Mouse (Mus musculus) spleen, adult 2 months (tissue): ENCODE measurements around the gene Tctn3. TPM values are rescaled to one million over a fixed set of nuclear protein-coding genes. Genes with fewer than 3 reads are reported as not detected.
"Not testable (repeated sequence)": the region's sequence is repeated elsewhere in the genome, so short reads cannot be mapped to it uniquely, and the experiment has no call there.

Experiments
- DNase-seq, 2 experiments: peaks; one replicate each; pipeline versions ENCODE4 v3.0.0 to v3.0.0-alpha.2; 2012 to 2021; ENCODE audit warnings: low spot score in 2 of 2, low read depth in 1 of 2
- H3K27ac ChIP-seq: fragments of 200-500 bp; 2 replicates; pipeline ENCODE4 v1.5.1; 2012; ENCODE audit warnings: low read length, inconsistent platforms; ENCODE audit not compliant: insufficient read depth
- H3K27me3 ChIP-seq: fragments of 200-500 bp; 2 replicates; pipeline ENCODE4 v1.6.1; 2012; ENCODE audit warnings: mild to moderate bottlenecking, moderate library complexity, low read length, inconsistent platforms; ENCODE audit not compliant: control insufficient read depth, insufficient read depth
- H3K36me3 ChIP-seq: fragments of 200-500 bp; 2 replicates; pipeline ENCODE4 v1.6.1; 2012; ENCODE audit warnings: mild to moderate bottlenecking, low read length, inconsistent platforms; ENCODE audit not compliant: control insufficient read depth, insufficient read depth
- H3K4me1 ChIP-seq: fragments of 200-500 bp; 2 replicates; pipeline ENCODE4 v1.6.1; 2011; ENCODE audit warnings: inconsistent platforms; ENCODE audit not compliant: control insufficient read depth, insufficient read depth, insufficient read length
- H3K4me3 ChIP-seq: fragments of 200-500 bp; 2 replicates; pipeline ENCODE4 v1.5.1; 2011; ENCODE audit warnings: mild to moderate bottlenecking, inconsistent platforms; ENCODE audit not compliant: insufficient read depth, insufficient read length; ENCODE audit errors: extremely low read depth
- CTCF ChIP-seq: fragments of 200-500 bp; IDR thresholded peaks from 2 replicates; pipeline ENCODE4 v1.5.1; 2011; ENCODE audit warnings: mild to moderate bottlenecking, inconsistent platforms; ENCODE audit not compliant: insufficient read depth, insufficient read length, insufficient replicate concordance; ENCODE audit errors: extremely low read depth
- POLR2A ChIP-seq: fragments of 200-500 bp; IDR thresholded peaks from 2 replicates; pipeline ENCODE4 v1.6.1; 2011; ENCODE audit warnings: low read depth, low read length, inconsistent platforms
- WGBS: fragments of 180-500 bp; shearing (Covaris S2); methylation state at CpG from one replicate; pipeline ENCODE4 v1.1.7; 2018; 5-methylcytosine and 5-hydroxymethylcytosine counted together
- polyA plus RNA-seq: library from polyadenylated mRNA; depleted of rRNA; stranded (reverse); fragments of >200 nt; gene quantifications from 2 replicates; pipeline ENCODE4 v1.2.3, GENCODE M21; 2012

The Tctn3 gene
- polyA plus RNA-seq, 1 experiment, result 4.4 TPM

DNA sequence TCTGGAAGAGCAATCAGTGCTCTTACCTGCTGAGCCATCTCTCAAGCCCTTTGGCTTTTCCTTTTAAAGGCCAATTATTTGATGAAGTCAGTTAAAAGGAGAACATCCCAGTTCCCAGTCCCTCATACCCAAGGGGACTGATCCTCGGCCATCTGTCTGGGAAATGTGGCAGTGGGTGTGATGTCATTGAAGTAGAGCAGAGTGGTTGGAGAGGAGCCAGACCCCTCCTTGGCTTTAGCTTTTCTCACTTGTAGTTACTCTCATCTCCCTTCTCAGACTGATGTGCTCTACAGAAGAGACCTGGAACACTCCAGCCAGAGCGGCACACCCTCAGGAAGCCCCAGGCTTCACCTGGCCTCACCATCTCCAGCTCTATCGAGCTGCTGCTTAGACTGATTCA is 44.4 kb downstream of the Tctn3 start:
- WGBS, result 90% methylated on average over 3 of the region's 3 CpGs
- DNase-seq, result no peak
- no peaks in the 10 kb centered on the region for H3K4me1 ChIP-seq
- peaks cover 38% of the 10 kb centered on the region for H3K36me3 ChIP-seq
- TF ChIP-seq CTCF (no peak), POLR2A (no peak)
- H3K27me3 ChIP-seq, result no peaks in the 10 kb centered on the region
- H3K27ac ChIP-seq, result no peak overlapping the region
- H3K4me3 ChIP-seq, result no peak overlapping the region

- TF ChIP-seq CTCF, result no peak
- TF ChIP-seq POLR2A, result no peak
- no peak for DNase-seq
- H3K4me3 ChIP-seq, result no peak overlapping the region
- WGBS, result 95% methylated on average over 10 of the region's 10 CpGs
- no peaks in the 10 kb centered on the region for H3K27me3 ChIP-seq
- H3K36me3 ChIP-seq, result peaks cover 32% of the 10 kb centered on the region
- no peak overlapping the region for H3K27ac ChIP-seq
- no peaks in the 10 kb centered on the region for H3K4me1 ChIP-seq
These were observed 48.0 kb downstream of the Tctn3 start for GRCm38 (mm10) chr19:40563880-40564645.

DNA sequence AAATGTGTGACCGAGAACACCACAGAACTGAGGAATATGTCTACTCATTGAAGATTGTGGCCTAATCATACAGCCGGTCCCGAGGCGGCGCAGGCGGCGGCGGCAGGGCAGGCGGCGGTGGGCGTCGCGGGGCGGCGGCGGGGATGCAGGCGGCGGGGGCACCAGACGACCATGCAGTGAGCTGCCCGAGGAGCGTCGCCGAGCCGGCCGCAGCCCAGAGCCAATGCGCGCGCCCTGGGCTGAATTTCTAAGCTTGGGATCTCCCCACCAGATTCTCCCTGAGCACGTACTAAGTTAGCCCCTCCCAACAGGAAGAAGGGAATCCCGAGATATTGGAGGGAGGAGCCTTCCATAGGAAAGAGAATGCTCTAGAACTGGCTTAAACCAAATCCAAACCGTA is 50.5 kb downstream of the Tctn3 start:
- not testable (repeated sequence) for H3K4me1 ChIP-seq, H3K4me3 ChIP-seq, H3K27me3 ChIP-seq, H3K27ac ChIP-seq, DNase-seq
- 91% methylated on average over 13 of the region's 31 CpGs for WGBS
- H3K36me3 ChIP-seq, result peaks cover 31% of the 10 kb centered on the region

DNA sequence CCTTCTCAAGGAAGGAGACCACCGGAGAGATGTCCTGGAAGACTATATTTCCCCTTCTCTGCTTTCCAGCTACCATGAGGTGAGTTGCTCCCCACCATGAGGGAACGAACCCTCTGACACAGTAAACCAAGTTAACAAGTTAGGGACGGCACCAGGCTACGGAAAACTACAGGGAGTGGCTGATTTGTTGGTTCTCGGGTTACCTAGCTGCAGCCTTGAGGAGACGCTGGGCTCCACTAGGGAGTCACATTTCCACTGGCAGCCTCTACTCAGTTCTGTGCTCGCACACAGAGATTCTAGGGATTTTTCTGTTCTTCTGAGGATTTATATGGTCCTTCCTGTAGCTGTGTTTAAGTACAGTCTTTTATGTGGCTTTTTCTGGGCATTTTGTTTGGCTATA is 56.0 kb downstream of the Tctn3 start:
- Histone ChIP-seq H3K36me3 (peaks cover 20% of the 10 kb centered on the region), H3K27me3 (no peaks in the 10 kb centered on the region), H3K4me1 (no peaks in the 10 kb centered on the region), H3K27ac (no peak overlapping the region), H3K4me3 (no peak overlapping the region)
- WGBS, result 92% methylated on average over 7 of the region's 7 CpGs
- TF ChIP-seq POLR2A, result no peak
- DNase-seq, result no peak

- WGBS, result 97% methylated on average over 8 of the region's 8 CpGs
- Histone ChIP-seq H3K27me3 (no peaks in the 10 kb centered on the region), H3K4me3 (no peak overlapping the region), H3K27ac (no peak overlapping the region), H3K36me3 (peaks cover 28% of the 10 kb centered on the region), H3K4me1 (no peaks in the 10 kb centered on the region)
- no peak for DNase-seq
- TF ChIP-seq POLR2A (no peak), CTCF (no peak)
These were observed 56.9 kb downstream of the Tctn3 start for GRCm38 (mm10) chr19:40555136-40555535.

GRCm38 (mm10) chr19:40554343-40554742 is 57.7 kb downstream of the Tctn3 start:
- no peak for TF ChIP-seq POLR2A
- no peak for TF ChIP-seq CTCF
- Histone ChIP-seq H3K4me3 (no peak overlapping the region), H3K4me1 (no peaks in the 10 kb centered on the region), H3K27me3 (no peaks in the 10 kb centered on the region), H3K36me3 (peaks cover 28% of the 10 kb centered on the region), H3K27ac (no peak overlapping the region)
- WGBS, result 94% methylated on average over 11 of the region's 11 CpGs
- DNase-seq, result no peak

DNA sequence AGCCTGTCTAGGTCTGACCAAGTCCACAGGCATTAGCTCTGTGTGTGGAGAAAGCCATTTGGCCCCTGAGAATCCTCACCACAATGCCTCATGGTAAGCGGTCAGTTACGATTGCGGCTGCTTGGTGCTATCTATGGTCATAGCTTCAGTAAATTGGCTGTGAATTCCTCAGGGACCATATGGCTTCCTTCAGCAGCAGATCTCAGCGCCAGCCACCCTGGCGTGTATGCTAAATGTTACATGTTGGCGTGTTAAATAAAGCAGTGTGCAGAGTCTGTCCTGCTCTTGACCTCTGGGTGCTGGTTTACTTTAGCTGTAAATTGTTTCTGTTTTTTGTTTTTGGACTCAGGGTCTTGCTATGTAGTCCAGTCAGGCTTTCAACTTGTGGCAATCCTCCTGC is 58.2 kb downstream of the Tctn3 start:
- H3K4me3 ChIP-seq, result no peak overlapping the region
- TF ChIP-seq CTCF (no peak), POLR2A (no peak)
- no peak for DNase-seq
- WGBS, result 94% methylated on average over 6 of the region's 6 CpGs
- H3K27me3 ChIP-seq, result no peaks in the 10 kb centered on the region
- peaks cover 28% of the 10 kb centered on the region for H3K36me3 ChIP-seq
- H3K27ac ChIP-seq, result no peak overlapping the region
- no peaks in the 10 kb centered on the region for H3K4me1 ChIP-seq
